Mouse (Mus musculus) hindbrain, embryonic 14.5 days (tissue): ENCODE measurements around the gene Tmem145. TPM values are rescaled to one million over a fixed set of nuclear protein-coding genes. Genes with fewer than 3 reads are reported as not detected.
A peak's percentile ranks its signal among the peaks of the same experiment; 100 is the strongest.

Experiments used
- ATAC-seq: fragments of 200-750 bp; cut with Nextera tagmentation; 2 replicates; pipeline ENCODE4 v1.8.0; 2017; ENCODE audit warnings: moderate number of reproducible peaks, mild to moderate bottlenecking, moderate TSS enrichment, moderate library complexity; ENCODE audit not compliant: low FRiP score
- DNase-seq: peaks from one replicate; pipeline ENCODE4 v3.0.0-alpha.2; 2015; ENCODE audit warnings: low spot score
- H3K27ac ChIP-seq: fragments of 300-500 bp; sonication (generic); 2 replicates; pipeline ENCODE4 v1.5.1; 2014; ENCODE audit warnings: mild to moderate bottlenecking, moderate library complexity
- H3K27me3 ChIP-seq: fragments of 300-500 bp; sonication (generic); 2 replicates; pipeline ENCODE4 v1.6.1; 2014; ENCODE audit warnings: mild to moderate bottlenecking, low read length, mixed read lengths; ENCODE audit not compliant: control insufficient read depth, insufficient read depth
- H3K36me3 ChIP-seq: fragments of 300-500 bp; sonication (generic); replicated peaks from 2 replicates; pipeline ENCODE4 v1.6.1; 2014; ENCODE audit not compliant: control insufficient read depth, insufficient read depth
- H3K4me1 ChIP-seq: fragments of 300-500 bp; sonication (generic); replicated peaks from 2 replicates; pipeline ENCODE4 v1.6.1; 2014; ENCODE audit warnings: antibody characterized with exemption, low read length, mixed read lengths; ENCODE audit not compliant: control insufficient read depth, insufficient read depth
- H3K4me2 ChIP-seq: fragments of 300-500 bp; sonication (generic); replicated peaks from 2 replicates; pipeline ENCODE4 v1.6.1; 2014; ENCODE audit warnings: mild to moderate bottlenecking, moderate library complexity
- H3K4me3 ChIP-seq: fragments of 300-500 bp; sonication (generic); replicated peaks from 2 replicates; pipeline ENCODE4 v1.5.1; 2014; ENCODE audit warnings: mild to moderate bottlenecking, low read length
- H3K9ac ChIP-seq: fragments of 300-500 bp; sonication (generic); 2 replicates; pipeline ENCODE4 v1.6.1; 2014
- H3K9me3 ChIP-seq: fragments of 300-500 bp; sonication (generic); 2 replicates; pipeline ENCODE4 v1.6.1; 2016; ENCODE audit warnings: low read length; ENCODE audit not compliant: control insufficient read depth
- WGBS: fragments of 180-500 bp; shearing (Covaris S2); extraction: QIAGEN DNeasy Blood & Tissue Kit; methylation state at CpG from one replicate; pipeline ENCODE4 v1.1.7; 2014; 5-methylcytosine and 5-hydroxymethylcytosine counted together
- polyA plus RNA-seq: library from polyadenylated mRNA; unstranded; fragments of >200 nt; fragmentation: Nextera tagmentation; extraction: Ambion mirVana; gene quantifications from 2 replicates; pipeline ENCODE4 v1.2.1, GENCODE M21; 2014

The Tmem145 gene
- polyA plus RNA-seq, 1 experiment from 2014 or later, result 74.9 TPM

- WGBS, result 99% methylated on average over 3 of the region's 3 CpGs
- Histone ChIP-seq H3K9ac (no peak overlapping the region), H3K27me3 (no peaks in the 10 kb centered on the region), H3K4me2 (no peak overlapping the region), H3K4me3 (no peak overlapping the region), H3K36me3 (peaks cover 100% of the 10 kb centered on the region), H3K27ac (no peak overlapping the region), H3K9me3 (no peaks in the 10 kb centered on the region), H3K4me1 (no peaks in the 10 kb centered on the region; the same call in 1 of the 2 replicates)
- ATAC-seq, result no peak
- DNase-seq, result no peak
Observed at GRCm38 (mm10) chr7:25289925-25290324, 16.0 kb upstream of the Tmem145 start.

- 95% methylated on average over 1 of the region's 1 CpGs for WGBS
Observed at GRCm38 (mm10) chr7:25290463-25290862, 15.4 kb upstream of the Tmem145 start.

GRCm38 (mm10) chr7:25290911-25291310 lies 15.0 kb upstream of the Tmem145 start:
- Histone ChIP-seq H3K36me3 (peaks cover 100% of the 10 kb centered on the region), H3K9me3 (no peaks in the 10 kb centered on the region), H3K27me3 (no peaks in the 10 kb centered on the region), H3K27ac (no peak overlapping the region), H3K4me3 (no peak overlapping the region), H3K4me1 (peaks cover 4% of the 10 kb centered on the region; the same call in 1 of the 2 replicates), H3K9ac (no peak overlapping the region), H3K4me2 (no peak overlapping the region)
- ATAC-seq, result no peak
- WGBS, result 89% methylated on average over 2 of the region's 2 CpGs
- no peak for DNase-seq

More at GRCm38 (mm10) chr7:25290463-25290862, 15.4 kb upstream of the Tmem145 start:
- H3K4me1 ChIP-seq, result no peaks in the 10 kb centered on the region; the same call in 1 of the 2 replicates
- no peak overlapping the region for H3K27ac ChIP-seq
- H3K36me3 ChIP-seq, result peaks cover 100% of the 10 kb centered on the region
- H3K27me3 ChIP-seq, result no peaks in the 10 kb centered on the region
- H3K4me2 ChIP-seq, result no peak overlapping the region
- no peak overlapping the region for H3K9ac ChIP-seq
- no peak for ATAC-seq
- H3K9me3 ChIP-seq, result no peaks in the 10 kb centered on the region
- H3K4me3 ChIP-seq, result no peak overlapping the region
- DNase-seq, result no peak

- Histone ChIP-seq H3K9ac (no peak overlapping the region), H3K27me3 (no peaks in the 10 kb centered on the region), H3K4me2 (no peak overlapping the region), H3K4me3 (no peak overlapping the region), H3K4me1 (peaks cover 13% of the 10 kb centered on the region), H3K27ac (peak overlapping the region; percentile 51; the same call in 1 of the 2 replicates), H3K36me3 (peaks cover 93% of the 10 kb centered on the region), H3K9me3 (no peaks in the 10 kb centered on the region)
- no peak for ATAC-seq
- no peak for DNase-seq
- 41% methylated on average over 7 of the region's 7 CpGs for WGBS
Observed at GRCm38 (mm10) chr7:25292107-25292506, 13.8 kb upstream of the Tmem145 start.

- 86% methylated on average over 10 of the region's 10 CpGs for WGBS
- DNase-seq, result no peak
Observed at GRCm38 (mm10) chr7:25293191-25293739, 12.6 kb upstream of the Tmem145 start.

GRCm38 (mm10) chr7:25294495-25294894 lies 11.4 kb upstream of the Tmem145 start:
- H3K27ac ChIP-seq, result no peak overlapping the region
- no peak overlapping the region for H3K4me3 ChIP-seq
- H3K9ac ChIP-seq, result no peak overlapping the region
- 97% methylated on average over 4 of the region's 4 CpGs for WGBS
- no peak for DNase-seq
- H3K4me1 ChIP-seq, result peaks cover 20% of the 10 kb centered on the region
- H3K9me3 ChIP-seq, result no peaks in the 10 kb centered on the region
- H3K4me2 ChIP-seq, result no peak overlapping the region
- no peak for ATAC-seq
- no peaks in the 10 kb centered on the region for H3K27me3 ChIP-seq
- H3K36me3 ChIP-seq, result peaks cover 69% of the 10 kb centered on the region

More at GRCm38 (mm10) chr7:25293191-25293739, 12.6 kb upstream of the Tmem145 start:
- H3K4me1 ChIP-seq, result peaks cover 16% of the 10 kb centered on the region
- 0 out of 2 replicates have a peak overlapping the region, but pooled peaks have one; percentile 8 for H3K27ac ChIP-seq
- H3K9me3 ChIP-seq, result no peaks in the 10 kb centered on the region
- H3K36me3 ChIP-seq, result peaks cover 81% of the 10 kb centered on the region
- H3K4me3 ChIP-seq, result no peak overlapping the region
- H3K27me3 ChIP-seq, result no peaks in the 10 kb centered on the region
- no peak overlapping the region for H3K9ac ChIP-seq
- no peak overlapping the region for H3K4me2 ChIP-seq
- ATAC-seq, result no peak

- DNase-seq (no peak), ATAC-seq (no peak)
- Histone ChIP-seq H3K27ac (no peak overlapping the region), H3K9ac (no peak overlapping the region; the same call in 1 of the 2 replicates), H3K27me3 (no peaks in the 10 kb centered on the region), H3K4me3 (0 out of 2 replicates have a peak overlapping the region, but pooled peaks have one; percentile 79), H3K4me2 (no peak overlapping the region), H3K4me1 (peaks cover 20% of the 10 kb centered on the region), H3K9me3 (no peaks in the 10 kb centered on the region), H3K36me3 (peaks cover 62% of the 10 kb centered on the region)
- WGBS, result 89% methylated on average over 12 of the region's 12 CpGs
Observed at GRCm38 (mm10) chr7:25294960-25295722, 10.8 kb upstream of the Tmem145 start.

- no peaks in the 10 kb centered on the region for H3K27me3 ChIP-seq
- peak; percentile 63 for DNase-seq
- no peak; the same call in 1 of the 2 replicates for ATAC-seq
Observed at GRCm38 (mm10) chr7:25296945-25297453, 8.9 kb upstream of the Tmem145 start.

More at GRCm38 (mm10) chr7:25296945-25297453, 8.9 kb upstream of the Tmem145 start:
- under 1% methylated on average over 21 of the region's 21 CpGs for WGBS
- peaks cover 20% of the 10 kb centered on the region for H3K4me1 ChIP-seq
- H3K27ac ChIP-seq, result peak overlapping the region; percentile 97
- H3K4me3 ChIP-seq, result peak overlapping the region; percentile 79
- H3K9ac ChIP-seq, result peak overlapping the region; percentile 91
- peak overlapping the region; percentile 83 for H3K4me2 ChIP-seq
- H3K9me3 ChIP-seq, result no peaks in the 10 kb centered on the region
- peaks cover 44% of the 10 kb centered on the region for H3K36me3 ChIP-seq
